Mouse (Mus musculus): ENCODE results near the gene Rars.
"Not testable (repeated sequence)": the region's sequence is repeated elsewhere in the genome, so short reads cannot be mapped to it uniquely, and the experiment has no call there.

The Rars gene

GRCm38 (mm10) chr11:35834022-35834760 lies at the start of gene Rars:
Rars (minus strand) TSS chr11:35834506.
- DNase-seq (ENCODE audit: low read depth, low spot score), result peak; percentile 97

GRCm38 (mm10) chr11:35882777-35883176 lies 48.5 kb upstream of the Rars start:
- no peak for DNase-seq (ENCODE audit: low read depth, low spot score)

GRCm38 (mm10) chr11:35878559-35878897 lies 44.2 kb upstream of the Rars start:
- peak; percentile 60 for DNase-seq (ENCODE audit: low read depth, low spot score)

- peak; percentile 74 for DNase-seq (ENCODE audit: low read depth, low spot score)
Measured at GRCm38 (mm10) chr11:35877651-35878558, 43.6 kb upstream of the Rars start.

GRCm38 (mm10) chr11:35873624-35874244 lies 39.4 kb upstream of the Rars start:
- DNase-seq (ENCODE audit: low read depth, low spot score), result no peak

- DNase-seq (ENCODE audit: low read depth, low spot score), result peak; percentile 24
Measured at GRCm38 (mm10) chr11:35870961-35871360, 36.7 kb upstream of the Rars start.

GRCm38 (mm10) chr11:35866140-35866539 lies 31.8 kb upstream of the Rars start:
- DNase-seq (ENCODE audit: low read depth, low spot score), result no peak

GRCm38 (mm10) chr11:35864981-35865604 lies 30.8 kb upstream of the Rars start:
- DNase-seq (ENCODE audit: low read depth, low spot score), result no peak

- no peak for DNase-seq (ENCODE audit: low read depth, low spot score)
Measured at GRCm38 (mm10) chr11:35863653-35864052, 29.3 kb upstream of the Rars start.

- DNase-seq (ENCODE audit: low read depth, low spot score), result no peak
Measured at GRCm38 (mm10) chr11:35857395-35858067, 23.2 kb upstream of the Rars start.

- DNase-seq (ENCODE audit: low read depth, low spot score), result no peak
Measured at GRCm38 (mm10) chr11:35856359-35857040, 22.2 kb upstream of the Rars start.

- DNase-seq (ENCODE audit: low read depth, low spot score), result no peak
Measured at GRCm38 (mm10) chr11:35855567-35855966, 21.3 kb upstream of the Rars start.

GRCm38 (mm10) chr11:35854941-35855340 lies 20.6 kb upstream of the Rars start:
- DNase-seq (ENCODE audit: low read depth, low spot score), result no peak

GRCm38 (mm10) chr11:35853651-35854050 lies 19.3 kb upstream of the Rars start:
- DNase-seq (ENCODE audit: low read depth, low spot score), result peak; percentile 6

- DNase-seq (ENCODE audit: low read depth, low spot score), result peak; percentile 69
Measured at GRCm38 (mm10) chr11:35852731-35853130, 18.4 kb upstream of the Rars start.

- peak; percentile 70 for DNase-seq (ENCODE audit: low read depth, low spot score)
Measured at GRCm38 (mm10) chr11:35844299-35844698, 10.0 kb upstream of the Rars start.

GRCm38 (mm10) chr11:35842560-35842959 lies 8.3 kb upstream of the Rars start:
- DNase-seq (ENCODE audit: low read depth, low spot score), result peak; percentile 37

GRCm38 (mm10) chr11:35841738-35842325 lies 7.5 kb upstream of the Rars start:
- no peak for DNase-seq (ENCODE audit: low read depth, low spot score)

- DNase-seq (ENCODE audit: low read depth, low spot score), result not testable (repeated sequence)
Measured at GRCm38 (mm10) chr11:35840806-35841205, 6.5 kb upstream of the Rars start.

GRCm38 (mm10) chr11:35840282-35840681 lies 6.0 kb upstream of the Rars start:
- DNase-seq (ENCODE audit: low read depth, low spot score), result peak; percentile 39

Measured in 3T3-L1 (cell line).